ENCODE assay signal across 23 mouse cellular contexts in the genomic region with DNA sequence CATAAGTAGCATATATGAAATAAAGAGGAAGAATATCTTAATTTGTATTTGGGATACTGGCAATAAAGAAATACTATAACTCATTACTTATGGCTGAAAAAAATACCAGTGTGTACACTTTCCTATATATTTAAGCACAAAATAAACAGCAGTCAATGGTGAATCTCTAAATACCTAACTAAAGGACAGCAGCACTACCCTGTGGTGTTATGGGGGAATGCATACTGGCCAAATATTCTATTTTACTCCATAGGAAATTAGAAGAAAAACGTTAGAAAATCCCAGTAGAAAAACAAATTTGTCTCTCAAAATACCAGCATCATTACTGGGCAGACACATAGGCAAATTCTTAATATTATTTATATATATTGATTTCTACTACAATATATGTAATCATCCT. TPM values are rescaled to one million over a fixed set of nuclear protein-coding genes. Genes with fewer than 3 reads are reported as not detected.
DNase-seq lines count a peak whose midpoint lies in the region; ATAC-seq and TF ChIP-seq lines count a peak whose summit lies in the region.
"Had no signal": no experiment of that assay in that cellular context is flagged by ENCODE, and none has a peak within 500 bp of the region (broad histone marks: within the 10 kb centered on the region; RNA-seq: fewer than 3 reads in every experiment).

No protein-coding gene starts in this region.

- no peaks in the 10 kb centered on the region for H3K4me1 ChIP-seq in intestine, postnatal 0 days (replicated peaks; ENCODE audit: control insufficient read depth, insufficient read depth, low read length)
- peaks cover 4% of the 10 kb centered on the region; the same call in 1 of the 2 replicates for H3K4me1 ChIP-seq in intestine, embryonic 16.5 days (ENCODE audit: control insufficient read depth, insufficient read depth, low read length)
- H3K4me1 ChIP-seq in midbrain, embryonic 14.5 days (ENCODE audit: control insufficient read depth, insufficient read depth, low read length): peaks cover 7% of the 10 kb centered on the region
- H3K4me1 ChIP-seq in midbrain, embryonic 13.5 days (replicated peaks): peaks cover 15% of the 10 kb centered on the region
- 0 out of 4 replicates have a peak, but pooled peaks cover 2% of the 10 kb centered on the region in 2 experiments for H3K4me1 ChIP-seq in ES-E14 (ENCODE audit: control insufficient read depth in 2 of 2, insufficient read depth in 2 of 2, low read length in 2 of 2, poor library complexity in 1 of 2)
- H3K4me1 ChIP-seq in stomach, postnatal 0 days (replicated peaks; ENCODE audit: control insufficient read depth, insufficient read depth): no peaks in the 10 kb centered on the region

- DNase-seq in midbrain, embryonic 14.5 days: peak; percentile 35
- DNase-seq in ES-E14 (ENCODE audit: low read depth, low spot score): no peak
- DNase-seq in stomach, postnatal 0 days (ENCODE audit: low spot score): no peak
- DNase-seq in gastrocnemius, postnatal 4 days (ENCODE audit: low spot score in 2 of 2): no peak
- DNase-seq: adrenal gland, adult 2 months; cerebellum, adult 8-10 months; kidney, adult 9 months; kidney, postnatal 36 days; layer of hippocampus, adult 9-11 months; lung, postnatal 14 days; right cerebral cortex, adult 18-20 months; thymus, postnatal 25 days had no signal

- in situ Hi-C loops in ES-E14 (cut with MboI; ENCODE audit: low sequenced_read_pairs in 2 of 2, unreplicated experiment in 2 of 2): no loop called here

- no peaks in the 10 kb centered on the region for H3K27me3 ChIP-seq in intestine, postnatal 0 days (replicated peaks; ENCODE audit: control insufficient read depth, insufficient read depth, low read length)
- H3K27me3 ChIP-seq in intestine, embryonic 16.5 days (replicated peaks; ENCODE audit: control insufficient read depth, insufficient read depth, low read length): no peaks in the 10 kb centered on the region
- no peaks in the 10 kb centered on the region for H3K27me3 ChIP-seq in midbrain, embryonic 14.5 days (ENCODE audit: control insufficient read depth, insufficient read depth, low read length)
- H3K27me3 ChIP-seq in midbrain, embryonic 13.5 days: no peaks in the 10 kb centered on the region
- H3K27me3 ChIP-seq in stomach, postnatal 0 days (ENCODE audit: control insufficient read depth, insufficient read depth, low read length): no peaks in the 10 kb centered on the region
- H3K27me3 ChIP-seq: forebrain, embryonic 15.5 days; heart, embryonic 15.5 days; limb, embryonic 13.5 days; megakaryocyte, embryonic 14.5 days had no signal

- no peak overlapping the region for H3K4me3 ChIP-seq in intestine, postnatal 0 days (ENCODE audit: low read depth, low read length)
- H3K4me3 ChIP-seq in intestine, embryonic 16.5 days (ENCODE audit: low read length): no peak overlapping the region
- no peak overlapping the region for H3K4me3 ChIP-seq in midbrain, embryonic 14.5 days (replicated peaks; ENCODE audit: low read depth, low read length)
- no peak overlapping the region for H3K4me3 ChIP-seq in midbrain, embryonic 13.5 days (replicated peaks)
- no peak overlapping the region for H3K4me3 ChIP-seq in ES-E14 (ENCODE audit: insufficient read depth in 1 of 2, low read depth in 1 of 2, low read length in 2 of 2, poor library complexity in 1 of 2, severe bottlenecking in 1 of 2)
- H3K4me3 ChIP-seq in stomach, postnatal 0 days (ENCODE audit: low read depth, low read length): no peak overlapping the region
- H3K4me3 ChIP-seq: erythroblast, embryonic 14.5 days; forebrain, embryonic 15.5 days; heart, embryonic 15.5 days; hindbrain, embryonic 10.5 days; limb, embryonic 13.5 days; megakaryocyte, embryonic 14.5 days had no signal

- no peak overlapping the region for H3K27ac ChIP-seq in intestine, postnatal 0 days (ENCODE audit: low read depth, low read length)
- H3K27ac ChIP-seq in intestine, embryonic 16.5 days (ENCODE audit: low read length): no peak overlapping the region
- H3K27ac ChIP-seq in midbrain, embryonic 14.5 days (replicated peaks; ENCODE audit: low read depth, low read length): no peak overlapping the region
- no peak overlapping the region for H3K27ac ChIP-seq in midbrain, embryonic 13.5 days
- H3K27ac ChIP-seq in ES-E14 (ENCODE audit: insufficient read depth, low read depth, low read length, poor library complexity, severe bottlenecking): no peak overlapping the region
- no peak overlapping the region for H3K27ac ChIP-seq in stomach, postnatal 0 days (replicated peaks)
- H3K27ac ChIP-seq: forebrain, embryonic 15.5 days; heart, embryonic 15.5 days; hindbrain, embryonic 10.5 days; limb, embryonic 13.5 days; liver, embryonic 14.5 days had no signal

- 41% methylated on average over 1 of the region's 1 CpGs for WGBS in intestine, postnatal 0 days
- 46% methylated on average over 1 of the region's 1 CpGs for WGBS in intestine, embryonic 16.5 days
- 54% methylated on average over 1 of the region's 1 CpGs for WGBS in midbrain, embryonic 14.5 days
- WGBS in midbrain, embryonic 13.5 days: 59% methylated on average over 1 of the region's 1 CpGs
- 63% methylated on average over 1 of the region's 1 CpGs for WGBS in stomach, postnatal 0 days

- TF ChIP-seq CTCF in intestine, postnatal 0 days (IDR thresholded peaks at IDR 0.05; ENCODE audit: low read depth): peak; percentile 37
- TF ChIP-seq CTCF in stomach, postnatal 0 days (IDR thresholded peaks at IDR 0.05; ENCODE audit: low read depth): peak; percentile 51

- H3K4me2 ChIP-seq in intestine, postnatal 0 days (replicated peaks; ENCODE audit: low read depth): no peak overlapping the region
- H3K4me2 ChIP-seq in intestine, embryonic 16.5 days (ENCODE audit: low read depth, low read length): no peak overlapping the region
- H3K4me2 ChIP-seq in midbrain, embryonic 14.5 days (ENCODE audit: low read length): no peak overlapping the region
- no peak overlapping the region for H3K4me2 ChIP-seq in midbrain, embryonic 13.5 days (replicated peaks)
- no peak overlapping the region for H3K4me2 ChIP-seq in stomach, postnatal 0 days (replicated peaks; ENCODE audit: low read depth)
- H3K4me2 ChIP-seq: forebrain, embryonic 15.5 days; heart, embryonic 15.5 days; limb, embryonic 13.5 days had no signal

- peaks cover 11% of the 10 kb centered on the region for H3K36me3 ChIP-seq in intestine, postnatal 0 days (ENCODE audit: control insufficient read depth, insufficient read depth)
- 0 out of 2 replicates have a peak, but pooled peaks cover 2% of the 10 kb centered on the region for H3K36me3 ChIP-seq in intestine, embryonic 16.5 days (ENCODE audit: control insufficient read depth, insufficient read depth, low read length)
- H3K36me3 ChIP-seq in midbrain, embryonic 14.5 days (ENCODE audit: control insufficient read depth, insufficient read depth, low read length): peaks cover 15% of the 10 kb centered on the region; the same call in 1 of the 2 replicates
- H3K36me3 ChIP-seq in midbrain, embryonic 13.5 days: peaks cover 18% of the 10 kb centered on the region
- H3K36me3 ChIP-seq in ES-E14 (ENCODE audit: control insufficient read depth, insufficient read depth, low read length, poor library complexity, severe bottlenecking): peaks cover 4% of the 10 kb centered on the region
- H3K36me3 ChIP-seq in stomach, postnatal 0 days (ENCODE audit: control insufficient read depth, insufficient read depth, low read length): no peaks in the 10 kb centered on the region

- TF ChIP-seq EP300 in stomach, postnatal 0 days (optimal IDR thresholded peaks at IDR 0.05): no peak

- H3K9me3 ChIP-seq in intestine, postnatal 0 days (ENCODE audit: control insufficient read depth): no peaks in the 10 kb centered on the region
- H3K9me3 ChIP-seq in intestine, embryonic 16.5 days (ENCODE audit: control insufficient read depth, low read length): no peaks in the 10 kb centered on the region
- H3K9me3 ChIP-seq in midbrain, embryonic 14.5 days (ENCODE audit: control insufficient read depth, low read length): no peaks in the 10 kb centered on the region
- no peaks in the 10 kb centered on the region for H3K9me3 ChIP-seq in midbrain, embryonic 13.5 days
- H3K9me3 ChIP-seq in ES-E14 (ENCODE audit: control insufficient read depth, insufficient read depth, low read depth, low read length): no peaks in the 10 kb centered on the region
- H3K9me3 ChIP-seq in stomach, postnatal 0 days (ENCODE audit: control insufficient read depth, low read length): no peaks in the 10 kb centered on the region
- H3K9me3 ChIP-seq: forebrain, embryonic 15.5 days; heart, embryonic 15.5 days; hindbrain, embryonic 10.5 days; limb, embryonic 13.5 days; megakaryocyte, embryonic 14.5 days had no signal

- no peak for ATAC-seq in intestine, postnatal 0 days
- ATAC-seq in intestine, embryonic 16.5 days: no peak
- ATAC-seq in midbrain, embryonic 14.5 days (ENCODE audit: low FRiP score, low TSS enrichment): no peak
- ATAC-seq in midbrain, embryonic 13.5 days: no peak
- ATAC-seq in stomach, postnatal 0 days (ENCODE audit: low FRiP score, low TSS enrichment): no peak
- ATAC-seq: CD4-positive, CD25-positive, alpha-beta regulatory T cell, adult 4 months; forebrain, embryonic 15.5 days had no signal

- H3K9ac ChIP-seq in intestine, postnatal 0 days (ENCODE audit: low read depth, low read length): no peak overlapping the region
- no peak overlapping the region for H3K9ac ChIP-seq in intestine, embryonic 16.5 days (ENCODE audit: low read depth, low read length)
- H3K9ac ChIP-seq in midbrain, embryonic 14.5 days (replicated peaks; ENCODE audit: low read length): no peak overlapping the region
- H3K9ac ChIP-seq in midbrain, embryonic 13.5 days (replicated peaks): no peak overlapping the region
- no peak overlapping the region for H3K9ac ChIP-seq in ES-E14 (ENCODE audit: insufficient read depth, low read depth, low read length, poor library complexity, severe bottlenecking)
- no peak overlapping the region for H3K9ac ChIP-seq in stomach, postnatal 0 days (ENCODE audit: low read length)
- H3K9ac ChIP-seq: forebrain, embryonic 15.5 days; heart, embryonic 15.5 days; limb, embryonic 13.5 days; liver, embryonic 14.5 days had no signal

RNA-seq across cellular contexts. Expression of a gene that starts 4.4 kb away (rescaled TPM):
- polyA plus RNA-seq in intestine, postnatal 0 days (2015; fragmentation: Nextera tagmentation; extraction: Ambion mirVana): 17.4 and 19.1 TPM in 2 replicates
- polyA plus RNA-seq in intestine, embryonic 16.5 days (2015; fragmentation: Nextera tagmentation; extraction: Ambion mirVana): 24.3 and 26.3 TPM in 2 replicates
- polyA plus RNA-seq in midbrain, embryonic 14.5 days (2014; fragmentation: Nextera tagmentation; extraction: Ambion mirVana): 36.0 and 38.0 TPM in 2 replicates
- polyA plus RNA-seq in midbrain, embryonic 13.5 days (2015; fragmentation: Nextera tagmentation; extraction: Ambion mirVana): 30.2 and 34.8 TPM in 2 replicates
- 25.2 and 38.9 TPM in 2 replicates for total RNA-seq in ES-E14 (2012; rRNA removed)
- 28.5 and 29.9 TPM in 2 replicates for polyA plus RNA-seq in stomach, postnatal 0 days (2015; fragmentation: Nextera tagmentation; extraction: Ambion mirVana)
- total RNA-seq in gastrocnemius, postnatal 4 days (2021): 10 to 100 TPM; 13.1 to 14.0 TPM

RNA-seq across cellular contexts. Expression of a gene that starts 4.8 kb away (rescaled TPM):
- 6.1 and 6.3 TPM in 2 replicates for polyA plus RNA-seq in intestine, postnatal 0 days (2015; fragmentation: Nextera tagmentation; extraction: Ambion mirVana)
- polyA plus RNA-seq in intestine, embryonic 16.5 days (2015; fragmentation: Nextera tagmentation; extraction: Ambion mirVana): 4.7 and 5.1 TPM in 2 replicates
- polyA plus RNA-seq in midbrain, embryonic 14.5 days (2014; fragmentation: Nextera tagmentation; extraction: Ambion mirVana): 10.1 and 11.3 TPM in 2 replicates
- 10.4 and 10.8 TPM in 2 replicates for polyA plus RNA-seq in midbrain, embryonic 13.5 days (2015; fragmentation: Nextera tagmentation; extraction: Ambion mirVana)
- 1.3 and 1.5 TPM in 2 replicates for total RNA-seq in ES-E14 (2012; rRNA removed)
- polyA plus RNA-seq in stomach, postnatal 0 days (2015; fragmentation: Nextera tagmentation; extraction: Ambion mirVana): 7.9 and 8.9 TPM in 2 replicates
- 1 to 10 TPM; 3.7 to 4.5 TPM for total RNA-seq in gastrocnemius, postnatal 4 days (2021)
